Mouse (Mus musculus): Measurements from ENCODE around the gene F2rl1.

- TF ChIP-seq CTCF (IDR thresholded peaks at IDR 0.05; ENCODE audit: borderline replicate concordance, extremely low read depth, insufficient read depth, insufficient read length) (no peak), POLR2A (IDR thresholded peaks at IDR 0.05; ENCODE audit: borderline replicate concordance, extremely low read depth, insufficient read depth, insufficient read length, poor library complexity, severe bottlenecking) (no peak)
These were observed 10.0 kb upstream of the F2rl1 start for GRCm38 (mm10) chr13:95535026-95535425.

Data from brain, embryonic 14.5 days (tissue).